Mouse (Mus musculus): Measurements from ENCODE around the gene Krt2. TPM values are rescaled to one million over a fixed set of nuclear protein-coding genes. Genes with fewer than 3 reads are reported as not detected.

Gene Krt2
- polyA plus RNA-seq, 1 experiment from 2014 or later = not detected

Other genes with a start within 250 kb of the Krt2 start
- gene Krt75, start 244.3 kb downstream of the Krt2 start, polyA plus RNA-seq (2015; fragmentation: Nextera tagmentation; extraction: Ambion mirVana) = not detected in 2 replicates
- not detected in 2 replicates for gene Gm5414, start 190.0 kb downstream of the Krt2 start, polyA plus RNA-seq (2015; fragmentation: Nextera tagmentation; extraction: Ambion mirVana)
- not detected in 2 replicates for gene Gm5478, start 170.8 kb downstream of the Krt2 start, polyA plus RNA-seq (2015; fragmentation: Nextera tagmentation; extraction: Ambion mirVana)
- not detected in 2 replicates for gene Krt6b, start 137.9 kb downstream of the Krt2 start, polyA plus RNA-seq (2015; fragmentation: Nextera tagmentation; extraction: Ambion mirVana)
- gene Krt6a, start 123.9 kb downstream of the Krt2 start, polyA plus RNA-seq (2015; fragmentation: Nextera tagmentation; extraction: Ambion mirVana) = not detected in 2 replicates
- gene Krt5, start 105.3 kb downstream of the Krt2 start, polyA plus RNA-seq (2015; fragmentation: Nextera tagmentation; extraction: Ambion mirVana) = 0.14 and 0.35 TPM in 2 replicates
- not detected in 2 replicates for gene Krt71, start 75.1 kb downstream of the Krt2 start, polyA plus RNA-seq (2015; fragmentation: Nextera tagmentation; extraction: Ambion mirVana)
- not detected in 2 replicates for gene Krt72, start 31.7 kb downstream of the Krt2 start, polyA plus RNA-seq (2015; fragmentation: Nextera tagmentation; extraction: Ambion mirVana)
- gene Krt73, start 15.8 kb downstream of the Krt2 start, polyA plus RNA-seq (2015; fragmentation: Nextera tagmentation; extraction: Ambion mirVana) = 0.59 and 0.66 TPM in 2 replicates
- 3.5 and 3.9 TPM in 2 replicates for gene Krt1, start 32.6 kb upstream of the Krt2 start, polyA plus RNA-seq (2015; fragmentation: Nextera tagmentation; extraction: Ambion mirVana)
- gene Krt77, start 51.5 kb upstream of the Krt2 start, polyA plus RNA-seq (2015; fragmentation: Nextera tagmentation; extraction: Ambion mirVana) = 0.19 and 0.65 TPM in 2 replicates
- gene Krt76, start 74.8 kb upstream of the Krt2 start, polyA plus RNA-seq (2015; fragmentation: Nextera tagmentation; extraction: Ambion mirVana) = not detected in 2 replicates
- gene Krt4, start 106.6 kb upstream of the Krt2 start, polyA plus RNA-seq (2015; fragmentation: Nextera tagmentation; extraction: Ambion mirVana) = not detected in 2 replicates
- 0.10 and 0.33 TPM in 2 replicates for gene Krt79, start 122.2 kb upstream of the Krt2 start, polyA plus RNA-seq (2015; fragmentation: Nextera tagmentation; extraction: Ambion mirVana)
- not detected in 2 replicates for gene Krt78, start 136.1 kb upstream of the Krt2 start, polyA plus RNA-seq (2015; fragmentation: Nextera tagmentation; extraction: Ambion mirVana)
- 1.7 and 2.6 TPM in 2 replicates for gene Krt8, start 186.3 kb upstream of the Krt2 start, polyA plus RNA-seq (2015; fragmentation: Nextera tagmentation; extraction: Ambion mirVana)
- gene Krt18, start 210.0 kb upstream of the Krt2 start, polyA plus RNA-seq (2015; fragmentation: Nextera tagmentation; extraction: Ambion mirVana) = 2.4 and 6.3 TPM in 2 replicates